Mouse (Mus musculus): ENCODE results near the gene Atxn1. TPM values are rescaled to one million over a fixed set of nuclear protein-coding genes. Genes with fewer than 3 reads are reported as not detected.

Atxn1 gene
- total and polyA plus RNA-seq, 3 experiments, result 8.0 to 13.1 (median 9.7) TPM

- H3K27ac ChIP-seq (ENCODE audit: insufficient read depth, low read depth), result no peak overlapping the region
- H3K4me3 ChIP-seq (replicated peaks in 1 of 3; ENCODE audit: low read depth in 2 of 3, low read length in 2 of 3, poor library complexity in 1 of 3), result no peak overlapping the region
- H3K9ac ChIP-seq (ENCODE audit: insufficient read depth, low read depth), result no peak overlapping the region
- dilution Hi-C loops (cut with MboI; ENCODE audit: extremely low pct_ligation_motif_present, extremely low pct_unique_long_range_greater_than_20kb, low sequenced_read_pairs) (no loop called here), in situ Hi-C loops (cut with MboI; ENCODE audit: low pct_ligation_motif_present, low pct_unique_long_range_greater_than_20kb, low sequenced_read_pairs) (loop anchor here (25.0 kb wide), 2 partner anchors 623 to 1123 kb away; partner anchors contain the start of gene Fam8a1)
- DNase-seq (ENCODE audit: extremely low read depth), result peak; percentile 74
- TF ChIP-seq UBTF (IDR thresholded peaks at IDR 0.05; ENCODE audit: low read depth, low read length), result no peak
- no peak for TF ChIP-seq MYC (IDR thresholded peaks at IDR 0.05; ENCODE audit: low read depth, low read length)
- peak; percentile 35 to 75; a peak in 3 of 4 replicates for TF ChIP-seq CTCF (conservative IDR thresholded peaks at IDR 0.05 in 1 of 2, IDR thresholded peaks at IDR 0.05 in 1 of 2; ENCODE audit: low read depth in 2 of 2, low read length in 2 of 2)
- TF ChIP-seq SMC3 (IDR thresholded peaks at IDR 0.05; ENCODE audit: low read depth, low read length), result peak; percentile 47
- TF ChIP-seq RAD21 (IDR thresholded peaks at IDR 0.05; ENCODE audit: low read depth, low read length), result peak; percentile 72
- peaks cover 0 to 10% of the 10 kb centered on the region in 2 experiments; a peak in 1 of 4 replicates for H3K4me1 ChIP-seq (ENCODE audit: control insufficient read depth in 1 of 2, insufficient read depth in 2 of 2)
- H3K4me2 ChIP-seq (ENCODE audit: insufficient read depth, low read depth, poor library complexity, severe bottlenecking), result peak overlapping the region; percentile 73
- H3K9me3 ChIP-seq (replicated peaks; ENCODE audit: low read length), result no peaks in the 10 kb centered on the region
- peaks cover 0 to 10% of the 10 kb centered on the region in 2 experiments for H3K36me3 ChIP-seq (replicated peaks in 1 of 2; ENCODE audit: control insufficient read depth in 1 of 2, insufficient read depth in 1 of 2, low read length in 1 of 2)
- no peaks in the 10 kb centered on the region for H3K27me3 ChIP-seq (replicated peaks)
- H3K79me2 ChIP-seq (replicated peaks; ENCODE audit: control insufficient read depth, extremely low read depth, insufficient read depth, poor library complexity, severe bottlenecking), result no peaks in the 10 kb centered on the region
Observed at GRCm38 (mm10) chr13:45539205-45539568, 425.6 kb downstream of the Atxn1 start.

GRCm38 (mm10) chr13:45538532-45539204 lies 426.1 kb downstream of the Atxn1 start:
- dilution Hi-C loops (cut with MboI; ENCODE audit: extremely low pct_ligation_motif_present, extremely low pct_unique_long_range_greater_than_20kb, low sequenced_read_pairs), result no loop called here
- in situ Hi-C loops (cut with MboI; ENCODE audit: low pct_ligation_motif_present, low pct_unique_long_range_greater_than_20kb, low sequenced_read_pairs), result loop anchor here (25.0 kb wide), 2 partner anchors 624 to 1124 kb away; partner anchors contain the start of gene Fam8a1
- peaks cover 0 to 10% of the 10 kb centered on the region in 2 experiments; a peak in 1 of 4 replicates for H3K4me1 ChIP-seq (ENCODE audit: control insufficient read depth in 1 of 2, insufficient read depth in 2 of 2)
- no peak overlapping the region for H3K4me3 ChIP-seq (replicated peaks in 1 of 3; ENCODE audit: low read depth in 2 of 3, low read length in 2 of 3, poor library complexity in 1 of 3)
- H3K9ac ChIP-seq (ENCODE audit: insufficient read depth, low read depth), result no peak overlapping the region
- H3K4me2 ChIP-seq (ENCODE audit: insufficient read depth, low read depth, poor library complexity, severe bottlenecking), result peak overlapping the region; percentile 73
- peaks cover 0 to 7% of the 10 kb centered on the region in 2 experiments for H3K36me3 ChIP-seq (replicated peaks in 1 of 2; ENCODE audit: control insufficient read depth in 1 of 2, insufficient read depth in 1 of 2, low read length in 1 of 2)
- TF ChIP-seq SMC3 (IDR thresholded peaks at IDR 0.05; ENCODE audit: low read depth, low read length) (peak; percentile 59), MAX (IDR thresholded peaks at IDR 0.05; ENCODE audit: low read length) (peak; percentile 38; the same call in 1 of the 2 replicates), IRF4 (IDR thresholded peaks at IDR 0.05; ENCODE audit: low read depth, low read length) (0 out of 2 replicates have a peak, but pooled peaks have one; percentile 13), JUN (IDR thresholded peaks at IDR 0.05; ENCODE audit: insufficient read depth, low read depth, low read length) (no peak), NELFE (IDR thresholded peaks at IDR 0.05; ENCODE audit: low read depth, low read length) (0 out of 2 replicates have a peak, but pooled peaks have one; percentile 36), MAFK (IDR thresholded peaks at IDR 0.05; ENCODE audit: insufficient replicate concordance, low read length) (no peak), SIN3A (IDR thresholded peaks at IDR 0.05; ENCODE audit: low read length) (no peak), ZMIZ1 (IDR thresholded peaks at IDR 0.05; ENCODE audit: low read depth, low read length) (no peak), HCFC1 (IDR thresholded peaks at IDR 0.05; ENCODE audit: low read depth, low read length) (no peak), CTCF (conservative IDR thresholded peaks at IDR 0.05 in 1 of 2, IDR thresholded peaks at IDR 0.05 in 1 of 2; ENCODE audit: low read depth in 2 of 2, low read length in 2 of 2) (peak in 1 of 2 experiments; percentile 98; a peak in 2 of 4 replicates), TCF12 (IDR thresholded peaks at IDR 0.05; ENCODE audit: low read depth, low read length) (no peak), NRF1 (IDR thresholded peaks at IDR 0.05; ENCODE audit: low read depth, low read length) (no peak), ZNF384 (IDR thresholded peaks at IDR 0.05; ENCODE audit: low read depth, low read length) (no peak), USF1 (IDR thresholded peaks at IDR 0.05; ENCODE audit: low read depth, low read length) (no peak), RAD21 (IDR thresholded peaks at IDR 0.05; ENCODE audit: low read depth, low read length) (peak; percentile 81), ELF1 (IDR thresholded peaks at IDR 0.05; ENCODE audit: low read depth, low read length) (peak; percentile 37; the same call in 1 of the 2 replicates), POLR2AphosphoS2 (IDR thresholded peaks at IDR 0.05; ENCODE audit: low read depth, low read length) (no peak), ZC3H11A (IDR thresholded peaks at IDR 0.05; ENCODE audit: low read depth, low read length) (peak; percentile 28; the same call in 1 of the 2 replicates)
- no peaks in the 10 kb centered on the region for H3K27me3 ChIP-seq (replicated peaks)
- no peaks in the 10 kb centered on the region for H3K9me3 ChIP-seq (replicated peaks; ENCODE audit: low read length)
- no peak overlapping the region for H3K27ac ChIP-seq (ENCODE audit: insufficient read depth, low read depth)
- H3K79me2 ChIP-seq (replicated peaks; ENCODE audit: control insufficient read depth, extremely low read depth, insufficient read depth, poor library complexity, severe bottlenecking), result no peaks in the 10 kb centered on the region
- DNase-seq (ENCODE audit: extremely low read depth), result peak; percentile 40
